Mouse (Mus musculus): ENCODE data around the gene Clic3. TPM values are rescaled to one million over a fixed set of nuclear protein-coding genes. Genes with fewer than 3 reads are reported as not detected.

Clic3 gene
- polyA plus RNA-seq, 1 experiment, result not detected

- peak; percentile 43 for TF ChIP-seq CTCF (IDR thresholded peaks at IDR 0.05; ENCODE audit: low read depth, low read length)
- no peak for TF ChIP-seq POLR2A (IDR thresholded peaks at IDR 0.05; ENCODE audit: insufficient read depth, low read length)
- H3K36me3 ChIP-seq (ENCODE audit: control insufficient read depth, insufficient read depth, low read length, poor library complexity, severe bottlenecking), result no peaks in the 10 kb centered on the region
- H3K9ac ChIP-seq (ENCODE audit: low read depth, poor library complexity, severe bottlenecking), result no peak overlapping the region
- H3K4me1 ChIP-seq (ENCODE audit: control insufficient read depth, insufficient read depth, low read length), result no peaks in the 10 kb centered on the region
- H3K4me3 ChIP-seq (ENCODE audit: low read depth, low read length), result no peak overlapping the region
- H3K27ac ChIP-seq (ENCODE audit: insufficient read depth, low read length), result no peak overlapping the region
- H3K9me3 ChIP-seq (replicated peaks; ENCODE audit: control insufficient read depth, insufficient read depth, low read length, poor library complexity, severe bottlenecking), result no peaks in the 10 kb centered on the region
- no peaks in the 10 kb centered on the region for H3K27me3 ChIP-seq (ENCODE audit: control insufficient read depth, insufficient read depth, low read length, poor library complexity, severe bottlenecking)
These were observed 39.8 kb downstream of the Clic3 start for GRCm38 (mm10) chr2:25496462-25496861.

- no peaks in the 10 kb centered on the region for H3K36me3 ChIP-seq (ENCODE audit: control insufficient read depth, insufficient read depth, low read length, poor library complexity, severe bottlenecking)
- H3K27ac ChIP-seq (ENCODE audit: insufficient read depth, low read length), result no peak overlapping the region
These were observed 41.4 kb downstream of the Clic3 start for GRCm38 (mm10) chr2:25497846-25498575.

GRCm38 (mm10) chr2:25498622-25499478 lies 42.2 kb downstream of the Clic3 start:
- H3K27me3 ChIP-seq (ENCODE audit: control insufficient read depth, insufficient read depth, low read length, poor library complexity, severe bottlenecking), result no peaks in the 10 kb centered on the region
- no peak overlapping the region for H3K27ac ChIP-seq (ENCODE audit: insufficient read depth, low read length)
- H3K9ac ChIP-seq (ENCODE audit: low read depth, poor library complexity, severe bottlenecking), result no peak overlapping the region
- no peaks in the 10 kb centered on the region for H3K36me3 ChIP-seq (ENCODE audit: control insufficient read depth, insufficient read depth, low read length, poor library complexity, severe bottlenecking)
- H3K4me1 ChIP-seq (ENCODE audit: control insufficient read depth, insufficient read depth, low read length), result no peaks in the 10 kb centered on the region
- TF ChIP-seq EP300 (IDR thresholded peaks at IDR 0.05; ENCODE audit: insufficient read depth, low read depth, low read length) (no peak), POLR2A (IDR thresholded peaks at IDR 0.05; ENCODE audit: insufficient read depth, low read length) (no peak), CTCF (IDR thresholded peaks at IDR 0.05; ENCODE audit: low read depth, low read length) (peak; percentile 25)
- no peak overlapping the region for H3K4me3 ChIP-seq (ENCODE audit: low read depth, low read length)
- H3K9me3 ChIP-seq (replicated peaks; ENCODE audit: control insufficient read depth, insufficient read depth, low read length, poor library complexity, severe bottlenecking), result no peaks in the 10 kb centered on the region

More at GRCm38 (mm10) chr2:25497846-25498575, 41.4 kb downstream of the Clic3 start:
- no peak for TF ChIP-seq EP300 (IDR thresholded peaks at IDR 0.05; ENCODE audit: insufficient read depth, low read depth, low read length)
- TF ChIP-seq CTCF (IDR thresholded peaks at IDR 0.05; ENCODE audit: low read depth, low read length), result no peak
- no peaks in the 10 kb centered on the region for H3K27me3 ChIP-seq (ENCODE audit: control insufficient read depth, insufficient read depth, low read length, poor library complexity, severe bottlenecking)
- H3K9ac ChIP-seq (ENCODE audit: low read depth, poor library complexity, severe bottlenecking), result no peak overlapping the region
- no peaks in the 10 kb centered on the region for H3K4me1 ChIP-seq (ENCODE audit: control insufficient read depth, insufficient read depth, low read length)
- H3K9me3 ChIP-seq (replicated peaks; ENCODE audit: control insufficient read depth, insufficient read depth, low read length, poor library complexity, severe bottlenecking), result no peaks in the 10 kb centered on the region
- no peak overlapping the region for H3K4me3 ChIP-seq (ENCODE audit: low read depth, low read length)

- no peak overlapping the region for H3K27ac ChIP-seq (ENCODE audit: insufficient read depth, low read length)
These were observed 43.5 kb downstream of the Clic3 start for GRCm38 (mm10) chr2:25500071-25500575.

GRCm38 (mm10) chr2:25500576-25501405 lies 44.2 kb downstream of the Clic3 start, which contains the start of gene Fbxw5:
Fbxw5 (plus strand) TSS chr2:25500750.
- H3K27me3 ChIP-seq (ENCODE audit: control insufficient read depth, insufficient read depth, low read length, poor library complexity, severe bottlenecking), result no peaks in the 10 kb centered on the region
- no peak within 1 kb of the TSS for H3K27ac ChIP-seq (ENCODE audit: insufficient read depth, low read length)
- H3K9ac ChIP-seq (ENCODE audit: low read depth, poor library complexity, severe bottlenecking), result peak within 1 kb of the TSS; percentile 67
- TF ChIP-seq EP300 (IDR thresholded peaks at IDR 0.05; ENCODE audit: insufficient read depth, low read depth, low read length) (no peak), POLR2A (IDR thresholded peaks at IDR 0.05; ENCODE audit: insufficient read depth, low read length) (no peak), CTCF (IDR thresholded peaks at IDR 0.05; ENCODE audit: low read depth, low read length) (no peak)
- H3K36me3 ChIP-seq (ENCODE audit: control insufficient read depth, insufficient read depth, low read length, poor library complexity, severe bottlenecking), result no peaks in the 10 kb centered on the region
- H3K4me1 ChIP-seq (ENCODE audit: control insufficient read depth, insufficient read depth, low read length), result no peaks in the 10 kb centered on the region
- no peaks in the 10 kb centered on the region for H3K9me3 ChIP-seq (replicated peaks; ENCODE audit: control insufficient read depth, insufficient read depth, low read length, poor library complexity, severe bottlenecking)
- H3K4me3 ChIP-seq (ENCODE audit: low read depth, low read length), result peak within 1 kb of the TSS; percentile 88

More at GRCm38 (mm10) chr2:25500071-25500575, 43.5 kb downstream of the Clic3 start:
- no peak for TF ChIP-seq EP300 (IDR thresholded peaks at IDR 0.05; ENCODE audit: insufficient read depth, low read depth, low read length)
- TF ChIP-seq POLR2A (IDR thresholded peaks at IDR 0.05; ENCODE audit: insufficient read depth, low read length), result no peak
- TF ChIP-seq CTCF (IDR thresholded peaks at IDR 0.05; ENCODE audit: low read depth, low read length), result no peak
- Histone ChIP-seq H3K4me3 (ENCODE audit: low read depth, low read length) (peak overlapping the region; percentile 63), H3K9me3 (replicated peaks; ENCODE audit: control insufficient read depth, insufficient read depth, low read length, poor library complexity, severe bottlenecking) (no peaks in the 10 kb centered on the region), H3K27me3 (ENCODE audit: control insufficient read depth, insufficient read depth, low read length, poor library complexity, severe bottlenecking) (no peaks in the 10 kb centered on the region), H3K4me1 (ENCODE audit: control insufficient read depth, insufficient read depth, low read length) (no peaks in the 10 kb centered on the region), H3K9ac (ENCODE audit: low read depth, poor library complexity, severe bottlenecking) (0 out of 2 replicates have a peak overlapping the region, but pooled peaks have one; percentile 3), H3K36me3 (ENCODE audit: control insufficient read depth, insufficient read depth, low read length, poor library complexity, severe bottlenecking) (no peaks in the 10 kb centered on the region)
